Mouse (Mus musculus) lung, postnatal 10 days (tissue): Measurements from ENCODE around the gene Add3.

Experiments used
- DNase-seq: peaks from one replicate; pipeline ENCODE4 v3.0.0; 2021

The Add3 gene

GRCm38 (mm10) chr19:53168576-53168975 is 28.3 kb downstream of the Add3 start:
- DNase-seq = no peak

GRCm38 (mm10) chr19:53170651-53171050 is 30.4 kb downstream of the Add3 start:
- no peak for DNase-seq

- no peak for DNase-seq
Measured at GRCm38 (mm10) chr19:53174034-53174433, 33.8 kb downstream of the Add3 start.

GRCm38 (mm10) chr19:53175550-53175949 is 35.3 kb downstream of the Add3 start:
- DNase-seq = no peak

GRCm38 (mm10) chr19:53176518-53176917 is 36.3 kb downstream of the Add3 start:
- no peak for DNase-seq

GRCm38 (mm10) chr19:53178611-53179528 is 38.6 kb downstream of the Add3 start:
- no peak for DNase-seq

GRCm38 (mm10) chr19:53180168-53180803 is 40.0 kb downstream of the Add3 start:
- DNase-seq = no peak

GRCm38 (mm10) chr19:53181003-53181861 is 41.0 kb downstream of the Add3 start:
- DNase-seq = peak; percentile 83

GRCm38 (mm10) chr19:53183620-53184019 is 43.4 kb downstream of the Add3 start:
- peak; percentile 56 for DNase-seq

GRCm38 (mm10) chr19:53184216-53184615 is 44.0 kb downstream of the Add3 start:
- no peak for DNase-seq

GRCm38 (mm10) chr19:53184911-53185310 is 44.7 kb downstream of the Add3 start:
- DNase-seq = no peak

- DNase-seq = peak; percentile 68
Measured at GRCm38 (mm10) chr19:53185486-53186134, 45.4 kb downstream of the Add3 start.

GRCm38 (mm10) chr19:53186456-53186855 is 46.2 kb downstream of the Add3 start:
- DNase-seq = no peak

- DNase-seq = no peak
Measured at GRCm38 (mm10) chr19:53187533-53187932, 47.3 kb downstream of the Add3 start.

GRCm38 (mm10) chr19:53188186-53188585 is 47.9 kb downstream of the Add3 start:
- DNase-seq = no peak

GRCm38 (mm10) chr19:53188724-53189220 is 48.5 kb downstream of the Add3 start:
- DNase-seq = no peak

GRCm38 (mm10) chr19:53189736-53190135 is 49.5 kb downstream of the Add3 start:
- no peak for DNase-seq

- DNase-seq = no peak
Measured at GRCm38 (mm10) chr19:53190232-53190631, 50.0 kb downstream of the Add3 start.

GRCm38 (mm10) chr19:53191867-53192487 is 51.7 kb downstream of the Add3 start:
- no peak for DNase-seq

- no peak for DNase-seq
Measured at GRCm38 (mm10) chr19:53193190-53193589, 52.9 kb downstream of the Add3 start.

- peak; percentile 62 for DNase-seq
Measured at GRCm38 (mm10) chr19:53193964-53194582, 53.8 kb downstream of the Add3 start.
